Mouse (Mus musculus) myocyte (in vitro differentiated cells): ENCODE measurements around the gene H2al1j. TPM values are rescaled to one million over a fixed set of nuclear protein-coding genes. Genes with fewer than 3 reads are reported as not detected.
"Not testable (repeated sequence)": the region's sequence is repeated elsewhere in the genome, so short reads cannot be mapped to it uniquely, and the experiment has no call there.

Experiments
- H3K27me3 ChIP-seq: one replicate; pipeline ENCODE4 v1.6.1; 2011; ENCODE audit not compliant: control insufficient read depth, insufficient read depth, insufficient read length
- H3K36me3 ChIP-seq: one replicate; pipeline ENCODE4 v1.6.1; 2011; ENCODE audit not compliant: control insufficient read depth, insufficient read depth
- H3K4me2 ChIP-seq: one replicate; pipeline ENCODE4 v1.6.1; 2011; ENCODE audit warnings: low read depth, control low read depth
- H3K4me3 ChIP-seq: one replicate; pipeline ENCODE4 v1.5.1; 2011; ENCODE audit warnings: mild to moderate bottlenecking, control low read depth, moderate library complexity
- H3K79me2 ChIP-seq: one replicate; pipeline ENCODE4 v1.6.1; 2011; ENCODE audit not compliant: control insufficient read depth, insufficient read depth
- H3ac ChIP-seq: one replicate; pipeline ENCODE4 v1.6.1; 2011; ENCODE audit not compliant: control insufficient read depth, insufficient read length
- CEBPB ChIP-seq: IDR thresholded peaks from 2 replicates; pipeline ENCODE4 v1.6.1; 2011; ENCODE audit warnings: mild to moderate bottlenecking, moderate library complexity; ENCODE audit not compliant: poor library complexity, insufficient read depth, severe bottlenecking
- E2F4 ChIP-seq: IDR thresholded peaks from one replicate; pipeline ENCODE4 v1.6.1; 2011; ENCODE audit warnings: mild to moderate bottlenecking, control low read depth, moderate library complexity; ENCODE audit not compliant: insufficient read depth
- MAX ChIP-seq: IDR thresholded peaks from one replicate; pipeline ENCODE4 v1.6.1; 2011; ENCODE audit warnings: low read depth, mild to moderate bottlenecking, control low read depth
- MYOD1 ChIP-seq, 3 experiments: IDR thresholded peaks; one replicate each; pipeline ENCODE4 v1.6.1; 2011; ENCODE audit warnings: control low read depth in 2 of 3, low read depth in 2 of 3, mild to moderate bottlenecking in 2 of 3, moderate library complexity in 1 of 3; ENCODE audit not compliant: insufficient read length in 2 of 3, control insufficient read depth in 1 of 3
- MYOG ChIP-seq, 3 experiments: IDR thresholded peaks; one replicate each; pipeline ENCODE4 v1.6.1; 2011; ENCODE audit warnings: control low read depth in 2 of 3, low read depth in 2 of 3, mild to moderate bottlenecking in 2 of 3; ENCODE audit not compliant: insufficient read length in 2 of 3, control insufficient read depth in 1 of 3, insufficient read depth in 1 of 3
- POLR2A ChIP-seq: IDR thresholded peaks from one replicate; pipeline ENCODE4 v1.6.1; 2011; ENCODE audit warnings: low read depth, mild to moderate bottlenecking, control low read depth, moderate library complexity; ENCODE audit not compliant: insufficient read length
- POLR2AphosphoS2 ChIP-seq: IDR thresholded peaks from one replicate; pipeline ENCODE4 v1.6.1; 2011; ENCODE audit warnings: low read depth, control low read depth; ENCODE audit not compliant: insufficient read length
- REST ChIP-seq: IDR thresholded peaks from one replicate; pipeline ENCODE4 v1.6.1; 2011; ENCODE audit warnings: mild to moderate bottlenecking, control low read depth, moderate library complexity; ENCODE audit not compliant: insufficient read depth, insufficient read length
- SRF ChIP-seq: IDR thresholded peaks from one replicate; pipeline ENCODE4 v1.6.1; 2011; ENCODE audit warnings: low read depth; ENCODE audit not compliant: control insufficient read depth, insufficient read length
- TCF12 ChIP-seq: IDR thresholded peaks from one replicate; pipeline ENCODE4 v1.6.1; 2011; ENCODE audit warnings: mild to moderate bottlenecking, control low read depth; ENCODE audit not compliant: poor library complexity, insufficient read depth, severe bottlenecking
- TCF3 ChIP-seq: IDR thresholded peaks from one replicate; pipeline ENCODE4 v1.6.1; 2011; ENCODE audit warnings: low read depth, control low read depth; ENCODE audit not compliant: insufficient read length
- USF1 ChIP-seq: IDR thresholded peaks from one replicate; pipeline ENCODE4 v1.6.1; 2011; ENCODE audit warnings: low read depth, mild to moderate bottlenecking, control low read depth, moderate library complexity
- polyA plus RNA-seq: library from polyadenylated mRNA; unstranded; fragments of >200 nt; fragmentation: generic; extraction: Trizol; gene quantifications from one replicate; pipeline ENCODE4 v1.2.1, GENCODE M21; 2012; ENCODE audit warnings: missing spikeins

Gene H2al1j
- not detected for polyA plus RNA-seq

DNA sequence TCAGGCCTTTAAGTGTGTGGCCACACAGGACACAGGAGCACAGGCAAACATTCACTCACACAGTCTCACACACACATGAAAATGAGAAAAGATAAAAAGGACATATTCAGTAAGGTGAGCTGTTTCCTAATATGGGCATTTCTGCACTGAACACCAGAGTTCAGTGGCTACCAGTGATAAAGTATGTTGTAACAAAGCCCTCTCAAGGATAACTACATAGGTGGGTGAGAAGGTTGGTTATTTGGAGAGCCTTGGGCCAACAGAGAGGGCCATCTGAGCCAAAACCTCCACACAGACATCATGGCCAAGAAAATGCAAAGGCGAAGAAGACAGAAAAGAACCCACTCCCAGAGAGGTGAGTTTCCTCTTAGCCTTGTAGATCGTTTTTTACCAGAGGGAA is at the start of gene H2al1j:
Gene H2al1j, plus strand, starts transcription at position 301 of the 400 bp plus-strand sequence.
- not testable (repeated sequence) for H3ac ChIP-seq, H3K36me3 ChIP-seq, H3K4me2 ChIP-seq, H3K27me3 ChIP-seq, H3K79me2 ChIP-seq, H3K4me3 ChIP-seq

DNA sequence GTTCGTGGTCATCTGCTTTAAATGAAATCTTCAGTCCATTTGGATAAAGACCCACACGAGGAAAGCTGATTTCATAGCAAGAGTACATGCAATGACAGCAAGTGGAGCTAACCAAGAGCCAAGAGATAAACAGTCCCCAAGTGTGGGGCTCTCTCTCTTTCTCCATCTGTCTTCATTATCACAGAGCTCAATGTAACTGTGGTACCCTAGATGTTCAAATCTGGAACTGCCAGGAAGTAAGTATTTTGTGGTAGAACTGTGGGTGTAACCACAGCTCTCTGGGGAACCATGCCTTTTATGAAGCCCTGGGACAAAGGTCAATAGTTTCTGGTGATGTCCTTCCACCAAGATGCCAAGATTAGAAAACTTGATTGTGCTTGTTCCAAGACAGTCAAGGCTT is 46.9 kb upstream of the H2al1j start:
- H3ac ChIP-seq = no peak overlapping the region
- no peak overlapping the region for H3K4me2 ChIP-seq
- H3K4me3 ChIP-seq = no peak overlapping the region
- no peak for TF ChIP-seq REST
- H3K79me2 ChIP-seq = no peaks in the 10 kb centered on the region
- no peaks in the 10 kb centered on the region for H3K36me3 ChIP-seq
- no peaks in the 10 kb centered on the region for H3K27me3 ChIP-seq

DNA sequence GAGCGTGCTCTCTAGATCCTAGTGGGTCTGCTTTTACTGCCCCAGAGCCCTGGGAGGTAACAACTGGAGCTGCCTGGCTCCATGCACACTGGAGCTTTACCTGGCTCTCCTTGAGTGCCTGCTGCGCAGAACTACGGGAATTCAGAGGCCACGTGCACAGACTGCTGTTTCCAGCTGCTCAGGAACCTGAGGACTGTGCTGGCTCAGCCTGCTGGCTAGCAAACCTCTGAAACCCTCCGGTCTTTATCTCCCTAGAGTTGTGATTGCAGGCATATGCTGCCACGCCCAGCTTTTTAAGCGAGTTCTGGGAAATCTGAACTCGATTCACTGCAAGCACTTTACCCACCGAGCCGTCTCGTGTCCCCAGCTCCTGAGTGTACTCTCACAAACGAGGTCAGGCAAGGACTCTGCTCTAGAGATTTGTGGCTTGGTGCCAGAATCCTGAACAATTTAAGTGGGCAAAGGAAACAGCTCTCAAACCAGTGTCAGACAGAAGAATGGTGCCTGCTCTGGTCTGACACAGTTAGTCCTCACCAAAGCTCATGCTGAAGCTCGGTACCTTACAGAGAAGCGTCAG is 39.2 kb upstream of the H2al1j start:
- no peaks in the 10 kb centered on the region for H3K27me3 ChIP-seq
- H3K4me3 ChIP-seq = no peak overlapping the region
- TF ChIP-seq MYOD1 (IDR thresholded peaks at IDR 0.05; ENCODE audit: control insufficient read depth in 1 of 3, insufficient read length in 2 of 3, low read depth in 2 of 3) = no peak
- TF ChIP-seq E2F4 = no peak
- no peak for TF ChIP-seq TCF3
- TF ChIP-seq TCF12 = no peak
- TF ChIP-seq SRF = no peak
- TF ChIP-seq CEBPB = no peak
- no peak for TF ChIP-seq MYOG (IDR thresholded peaks at IDR 0.05; ENCODE audit: control insufficient read depth in 1 of 3, insufficient read depth in 1 of 3, insufficient read length in 2 of 3, low read depth in 2 of 3)
- no peak for TF ChIP-seq POLR2A
- no peak for TF ChIP-seq MAX
- no peak for TF ChIP-seq USF1
- TF ChIP-seq POLR2AphosphoS2 = no peak
- TF ChIP-seq REST = no peak
- no peaks in the 10 kb centered on the region for H3K36me3 ChIP-seq
- no peak overlapping the region for H3K4me2 ChIP-seq
- no peaks in the 10 kb centered on the region for H3K79me2 ChIP-seq
- no peak overlapping the region for H3ac ChIP-seq

DNA sequence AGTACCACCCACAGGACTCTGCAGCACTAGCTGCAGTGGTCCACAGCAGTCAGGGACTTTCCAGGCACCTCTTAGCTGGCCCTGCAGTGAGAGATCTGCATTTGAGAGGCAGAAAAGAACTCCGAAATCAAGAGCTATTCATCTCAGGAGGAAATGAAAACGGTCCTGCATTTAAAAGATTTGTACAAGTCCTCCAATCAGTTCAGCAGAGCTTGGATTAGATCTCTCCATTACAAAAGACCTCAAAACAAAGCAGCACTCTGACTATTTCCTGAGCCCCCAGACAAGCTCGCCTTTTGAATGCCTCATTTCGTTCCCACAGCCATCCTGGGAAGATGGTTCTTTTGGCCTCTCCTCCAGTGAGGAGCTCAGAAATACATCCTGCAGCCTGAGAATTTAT is 38.4 kb upstream of the H2al1j start:
- TF ChIP-seq TCF3 (no peak), MYOD1 (IDR thresholded peaks at IDR 0.05; ENCODE audit: control insufficient read depth in 1 of 3, insufficient read length in 2 of 3, low read depth in 2 of 3) (no peak), POLR2A (no peak), SRF (no peak), E2F4 (no peak), MYOG (IDR thresholded peaks at IDR 0.05; ENCODE audit: control insufficient read depth in 1 of 3, insufficient read depth in 1 of 3, insufficient read length in 2 of 3, low read depth in 2 of 3) (no peak)
- H3K27me3 ChIP-seq = no peaks in the 10 kb centered on the region
- no peak overlapping the region for H3K4me3 ChIP-seq
- no peak overlapping the region for H3K4me2 ChIP-seq
- no peaks in the 10 kb centered on the region for H3K79me2 ChIP-seq
- no peak overlapping the region for H3ac ChIP-seq
- no peaks in the 10 kb centered on the region for H3K36me3 ChIP-seq

DNA sequence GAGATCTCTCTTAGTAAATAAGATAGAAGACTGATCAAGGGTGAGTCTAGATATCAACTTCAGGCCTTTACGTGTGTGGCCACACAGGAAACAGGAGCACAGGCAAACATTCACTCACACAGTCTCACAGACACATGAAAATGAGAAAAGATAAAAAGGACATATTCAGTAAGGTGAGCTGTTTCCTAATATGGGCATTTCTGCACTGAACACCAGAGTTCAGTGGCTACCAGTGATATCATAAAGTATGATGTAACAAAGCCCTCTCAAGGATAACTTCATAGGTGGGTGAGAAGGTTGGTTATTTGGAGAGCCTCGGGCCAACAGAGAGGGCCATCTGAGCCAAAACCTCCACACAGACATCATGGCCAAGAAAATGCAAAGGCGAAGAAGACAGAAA is 28.7 kb upstream of the H2al1j start, which contains the start of gene H2al1a:
Gene H2al1a, plus strand, starts transcription at position 301 of the 400 bp plus-strand sequence.
- H3K79me2 ChIP-seq, H3K4me2 ChIP-seq, H3K27me3 ChIP-seq, H3K36me3 ChIP-seq, H3K4me3 ChIP-seq, H3ac ChIP-seq: not testable (repeated sequence)

DNA sequence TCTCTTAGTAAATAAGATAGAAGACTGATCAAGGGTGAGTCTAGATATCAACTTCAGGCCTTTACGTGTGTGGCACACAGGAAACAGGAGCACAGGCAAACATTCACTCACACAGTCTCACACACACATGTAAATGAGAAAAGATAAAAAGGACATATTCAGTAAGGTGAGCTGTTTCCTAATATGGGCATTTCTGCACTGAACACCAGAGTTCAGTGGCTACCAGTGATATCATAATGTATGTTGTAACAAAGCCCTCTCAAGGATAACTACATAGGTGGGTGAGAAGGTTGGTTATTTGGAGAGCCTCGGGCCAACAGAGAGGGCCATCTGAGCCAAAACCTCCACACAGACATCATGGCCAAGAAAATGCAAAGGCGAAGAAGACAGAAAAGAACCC is 25.5 kb upstream of the H2al1j start, which contains the start of gene H2al1b:
Gene H2al1b, plus strand, starts transcription at position 301 of the 400 bp plus-strand sequence.
- H3K36me3 ChIP-seq, H3K4me3 ChIP-seq, H3K4me2 ChIP-seq, H3K27me3 ChIP-seq, H3K79me2 ChIP-seq, H3ac ChIP-seq: not testable (repeated sequence)

DNA sequence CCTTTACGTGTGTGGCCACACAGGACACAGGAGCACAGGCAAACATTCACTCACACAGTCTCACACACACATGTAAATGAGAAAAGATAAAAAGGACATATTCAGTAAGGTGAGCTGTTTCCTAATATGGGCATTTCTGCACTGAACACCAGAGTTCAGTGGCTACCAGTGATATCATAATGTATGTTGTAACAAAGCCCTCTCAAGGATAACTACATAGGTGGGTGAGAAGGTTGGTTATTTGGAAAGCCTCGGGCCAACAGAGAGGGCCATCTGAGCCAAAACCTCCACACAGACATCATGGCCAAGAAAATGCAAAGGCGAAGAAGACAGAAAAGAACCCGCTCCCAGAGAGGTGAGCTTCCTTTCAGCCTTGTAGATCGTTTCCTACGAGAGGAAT is 22.3 kb upstream of the H2al1j start, which contains the start of gene H2al1c:
Gene H2al1c, plus strand, starts transcription at position 301 of the 400 bp plus-strand sequence.
- H3K36me3 ChIP-seq, H3K4me2 ChIP-seq, H3K79me2 ChIP-seq, H3K27me3 ChIP-seq, H3K4me3 ChIP-seq, H3ac ChIP-seq: not testable (repeated sequence)

DNA sequence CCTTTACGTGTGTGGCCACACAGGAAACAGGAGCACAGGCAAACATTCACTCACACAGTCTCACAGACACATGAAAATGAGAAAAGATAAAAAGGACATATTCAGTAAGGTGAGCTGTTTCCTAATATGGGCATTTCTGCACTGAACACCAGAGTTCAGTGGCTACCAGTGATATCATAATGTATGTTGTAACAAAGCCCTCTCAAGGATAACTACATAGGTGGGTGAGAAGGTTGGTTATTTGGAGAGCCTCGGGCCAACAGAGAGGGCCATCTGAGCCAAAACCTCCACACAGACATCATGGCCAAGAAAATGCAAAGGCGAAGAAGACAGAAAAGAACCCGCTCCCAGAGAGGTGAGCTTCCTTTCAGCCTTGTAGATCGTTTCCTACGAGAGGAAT is 19.1 kb upstream of the H2al1j start, which contains the start of gene H2al1d:
Gene H2al1d, plus strand, starts transcription at position 301 of the 400 bp plus-strand sequence.
- H3K4me3 ChIP-seq, H3ac ChIP-seq, H3K79me2 ChIP-seq, H3K4me2 ChIP-seq, H3K27me3 ChIP-seq, H3K36me3 ChIP-seq: not testable (repeated sequence)

DNA sequence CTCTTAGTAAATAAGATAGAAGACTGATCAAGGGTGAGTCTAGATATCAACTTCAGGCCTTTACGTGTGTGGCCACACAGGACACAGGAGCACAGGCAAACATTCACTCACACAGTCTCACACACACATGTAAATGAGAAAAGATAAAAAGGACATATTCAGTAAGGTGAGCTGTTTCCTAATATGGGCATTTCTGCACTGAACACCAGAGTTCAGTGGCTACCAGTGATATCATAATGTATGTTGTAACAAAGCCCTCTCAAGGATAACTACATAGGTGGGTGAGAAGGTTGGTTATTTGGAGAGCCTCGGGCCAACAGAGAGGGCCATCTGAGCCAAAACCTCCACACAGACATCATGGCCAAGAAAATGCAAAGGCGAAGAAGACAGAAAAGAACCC is 16.0 kb upstream of the H2al1j start, which contains the start of gene H2al1e:
Gene H2al1e, plus strand, starts transcription at position 301 of the 400 bp plus-strand sequence.
- not testable (repeated sequence) for H3K27me3 ChIP-seq, H3ac ChIP-seq, H3K36me3 ChIP-seq, H3K4me3 ChIP-seq, H3K4me2 ChIP-seq, H3K79me2 ChIP-seq
